Mouse (Mus musculus) heart, adult 2 months (tissue): ENCODE results near the gene Rbbp9.

Experiments used
- CTCF ChIP-seq: fragments of 200-600 bp; IDR thresholded peaks from 2 replicates; pipeline ENCODE4 v1.8.1; 2022; ENCODE audit warnings: antibody characterized with exemption, mild to moderate bottlenecking, moderate library complexity
- POLR2A ChIP-seq: fragments of 200-500 bp; IDR thresholded peaks from 2 replicates; pipeline ENCODE4 v1.6.1; 2011; ENCODE audit warnings: mild to moderate bottlenecking, low read depth, low read length, control low read depth; ENCODE audit not compliant: insufficient read depth

- no peak for TF ChIP-seq POLR2A
- TF ChIP-seq CTCF, result no peak
Measured at GRCm38 (mm10) chr2:144514619-144515018, 36.0 kb downstream of the Rbbp9 start.
